Mouse (Mus musculus): ENCODE measurements around the gene Nphp4.

Gene Nphp4

GRCm38 (mm10) chr4:152568006-152568405 lies 91.5 kb downstream of the Nphp4 start:
- DNase-seq (ENCODE audit: low spot score): no peak

DNA sequence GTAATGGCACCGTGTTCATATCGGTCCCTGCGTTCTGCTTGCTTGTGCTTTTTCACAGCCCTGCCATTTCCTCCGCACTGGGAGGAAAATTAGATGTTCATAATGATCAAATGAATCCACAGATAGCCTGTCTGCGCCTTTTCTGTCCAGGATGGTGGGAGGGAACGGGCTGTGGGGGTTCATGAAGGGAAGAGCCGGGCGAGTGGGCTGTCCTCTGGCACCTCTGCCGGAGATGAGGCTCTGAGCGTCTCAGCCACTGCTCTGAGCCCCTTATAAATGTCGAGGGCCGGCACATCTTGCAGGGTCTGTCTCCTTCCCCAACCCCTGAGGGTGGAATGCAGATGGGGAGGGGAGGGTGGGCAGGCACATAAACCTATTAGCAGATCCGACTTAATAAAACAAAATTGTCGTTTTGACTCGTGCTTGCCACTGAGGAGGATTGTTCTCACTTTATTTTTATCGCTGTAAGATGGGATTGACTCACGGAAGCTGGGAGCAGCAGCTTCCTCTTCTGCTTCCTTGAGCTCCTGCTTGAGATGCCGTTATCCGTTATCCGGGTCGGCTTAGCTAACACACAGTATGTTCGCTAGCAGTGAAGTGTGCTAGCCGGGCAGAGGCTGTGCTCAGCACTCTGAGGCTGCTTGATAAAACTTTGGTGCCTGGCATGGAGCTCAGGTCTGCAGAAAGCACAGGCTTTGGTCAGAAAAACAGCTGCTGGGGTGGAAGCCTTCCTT lies 92.3 kb downstream of the Nphp4 start:
- DNase-seq (ENCODE audit: low spot score): no peak

DNA sequence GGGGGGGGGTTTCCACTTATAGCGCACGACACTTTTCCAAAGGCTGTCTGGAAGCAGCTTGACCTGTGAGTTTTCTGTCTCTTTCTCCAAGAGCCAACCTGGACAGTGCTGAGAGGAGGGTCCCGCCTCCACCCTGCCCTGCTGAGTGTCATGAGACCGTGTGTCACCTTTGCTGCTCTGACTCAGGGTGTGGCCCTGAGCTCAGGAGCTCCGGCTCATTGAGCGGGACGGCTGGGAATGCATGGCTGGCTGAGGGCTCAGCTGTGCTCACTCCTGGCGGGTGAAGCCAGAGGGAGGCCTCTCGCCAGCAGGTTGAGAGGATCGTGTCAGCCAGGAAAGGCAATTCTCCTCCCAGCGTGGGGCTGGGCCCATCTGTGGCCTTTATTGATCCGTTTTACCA lies 97.8 kb downstream of the Nphp4 start:
- DNase-seq (ENCODE audit: low spot score): no peak

- DNase-seq (ENCODE audit: low spot score): no peak
Measured at GRCm38 (mm10) chr4:152576826-152577225, 100.3 kb downstream of the Nphp4 start.

GRCm38 (mm10) chr4:152579956-152580355 lies 103.5 kb downstream of the Nphp4 start:
- DNase-seq (ENCODE audit: low spot score): no peak

GRCm38 (mm10) chr4:152582206-152582605 lies 105.7 kb downstream of the Nphp4 start:
- DNase-seq (ENCODE audit: low spot score): no peak

DNA sequence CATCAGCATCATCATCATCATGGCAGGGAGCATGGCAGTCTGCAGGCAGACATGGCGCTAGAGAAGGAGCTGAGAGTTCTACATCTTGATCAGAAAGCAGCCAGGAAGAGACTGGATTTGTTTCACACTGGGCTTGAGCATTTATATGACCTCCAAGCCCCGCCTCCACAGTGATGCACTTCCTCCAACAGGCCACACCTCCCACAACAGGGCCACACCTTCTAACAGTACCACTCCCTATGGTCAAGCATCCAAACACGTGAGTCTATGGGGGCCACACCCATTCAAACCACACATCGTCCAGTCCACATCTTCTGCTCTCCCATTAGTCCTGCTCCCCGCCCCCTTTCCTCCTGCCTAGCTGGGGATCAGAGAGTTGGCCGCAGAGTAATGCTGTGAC lies 107.1 kb downstream of the Nphp4 start:
- DNase-seq (ENCODE audit: low spot score): no peak

GRCm38 (mm10) chr4:152585526-152585925 lies 109.0 kb downstream of the Nphp4 start:
- no peak for DNase-seq (ENCODE audit: low spot score)

DNA sequence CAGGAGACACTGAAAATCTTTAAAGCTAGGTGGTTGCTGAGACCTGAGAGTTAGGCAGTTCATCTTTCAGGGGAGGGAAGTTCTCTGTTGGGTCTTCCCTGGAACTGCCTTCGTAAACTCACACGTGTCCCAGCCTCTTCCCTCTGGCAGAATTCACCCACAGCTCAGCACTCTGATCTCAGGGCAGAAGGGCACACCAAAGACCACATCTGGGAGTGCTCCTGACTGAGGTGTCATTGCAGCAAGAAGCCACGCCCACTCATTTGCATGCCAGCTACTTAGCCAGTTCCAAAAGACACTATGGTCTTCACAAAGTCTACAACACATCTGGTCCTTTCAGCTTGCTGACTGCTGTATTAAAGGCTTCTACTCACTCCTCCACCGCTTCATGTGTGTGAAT lies 109.7 kb downstream of the Nphp4 start:
- DNase-seq (ENCODE audit: low spot score): no peak

- DNase-seq (ENCODE audit: low spot score): no peak
Measured at GRCm38 (mm10) chr4:152604285-152604684, 127.8 kb downstream of the Nphp4 start.

- DNase-seq (ENCODE audit: low spot score): no peak
Measured at GRCm38 (mm10) chr4:152609196-152609595, 132.7 kb downstream of the Nphp4 start.

DNA sequence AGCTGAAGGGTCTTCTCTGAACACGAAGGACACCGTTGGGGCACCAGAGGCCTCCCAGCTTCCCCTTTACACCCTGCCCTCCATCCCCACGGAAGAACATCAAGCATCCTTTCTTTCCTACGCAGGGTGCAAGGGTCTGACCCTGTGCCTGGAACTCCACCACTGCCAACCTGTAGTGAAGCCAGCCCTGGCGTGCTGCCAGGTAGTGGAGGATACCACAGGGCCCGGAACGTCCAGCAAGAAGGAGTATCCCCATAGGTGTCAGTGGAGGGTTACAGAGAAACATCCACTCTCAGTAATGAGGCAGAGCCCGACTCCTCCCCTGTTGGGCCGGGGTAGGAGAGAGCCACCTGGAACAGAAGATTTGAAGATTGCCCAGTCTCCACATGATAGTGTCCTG lies 133.5 kb downstream of the Nphp4 start:
- DNase-seq (ENCODE audit: low spot score): no peak

Data from left cerebral cortex, adult 11 months (tissue).